Mouse (Mus musculus): ENCODE measurements around the gene Vars.
"Not testable (repeated sequence)": the region's sequence is repeated elsewhere in the genome, so short reads cannot be mapped to it uniquely, and the experiment has no call there.

Gene Vars

GRCm38 (mm10) chr17:35000717-35001451 lies at the start of gene Vars:
Gene Vars, plus strand, starts transcription at chr17:35000987.
- peak; percentile 89 for DNase-seq (ENCODE audit: low spot score)

DNA sequence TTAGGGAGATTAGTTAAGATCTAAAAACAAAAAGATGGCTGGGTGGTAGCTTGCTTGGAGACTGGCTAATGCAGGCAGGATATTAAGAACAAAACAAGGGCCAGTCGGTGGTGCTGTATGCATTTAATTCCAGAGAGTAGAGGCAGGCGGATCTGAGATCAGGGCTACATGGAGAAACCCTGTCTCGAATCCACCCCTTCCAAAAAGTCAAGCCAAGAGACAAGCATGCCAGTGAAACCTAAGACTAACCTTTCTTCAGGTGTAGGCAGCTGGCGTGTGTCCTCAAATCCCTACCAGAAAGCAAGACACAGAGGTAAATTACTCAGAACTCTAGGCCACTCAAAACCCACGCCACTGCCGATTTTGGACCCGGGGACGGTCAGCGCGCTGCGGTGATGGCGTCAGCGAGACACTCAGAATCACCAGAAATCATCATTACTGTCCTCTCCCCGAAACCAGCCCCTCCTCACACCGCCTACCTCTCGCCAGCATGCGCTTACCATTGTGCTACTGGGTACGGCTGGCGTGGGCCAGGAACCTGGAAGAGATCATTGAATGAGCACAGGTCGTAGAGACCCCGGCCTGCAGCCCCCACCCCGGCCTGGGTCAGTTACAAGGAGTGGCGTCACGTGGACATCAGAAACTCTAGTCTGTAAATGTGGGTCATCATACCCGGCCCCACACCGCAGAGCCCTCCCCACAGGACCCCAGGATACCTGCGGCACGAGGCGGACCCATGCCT lies 49.0 kb upstream of the Vars start:
- DNase-seq (ENCODE audit: low spot score), result no peak

DNA sequence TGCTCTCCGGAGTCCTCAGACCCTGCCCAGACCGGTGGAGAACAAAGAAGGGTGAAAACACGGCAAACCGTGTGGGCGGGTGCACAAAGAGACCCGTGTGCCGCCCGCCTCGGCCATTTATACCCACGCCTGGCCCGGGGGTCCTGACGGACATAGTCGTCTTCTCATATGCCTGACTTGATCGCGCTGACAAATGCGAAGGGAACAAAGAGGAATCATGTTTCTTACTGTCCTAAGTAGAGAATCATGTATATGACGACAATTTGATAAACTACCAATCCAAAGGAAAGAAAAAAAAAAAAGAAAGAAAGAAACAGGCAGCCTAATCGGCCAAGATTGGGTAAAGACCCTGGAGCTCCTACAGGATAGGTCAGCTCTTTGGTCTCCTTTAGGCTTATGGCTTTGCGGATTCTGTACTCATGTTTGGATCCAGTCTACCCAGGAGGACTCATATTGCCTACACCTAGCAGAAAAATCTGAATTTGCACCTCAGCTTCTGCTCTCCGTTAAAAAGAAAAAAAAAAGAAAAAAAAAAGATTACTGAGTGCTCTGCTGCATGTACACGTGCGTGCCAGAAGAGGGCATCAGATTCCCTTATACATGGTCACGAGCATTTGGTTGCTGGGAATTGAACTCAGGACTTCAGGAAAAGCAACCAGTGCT lies 48.3 kb upstream of the Vars start:
- DNase-seq (ENCODE audit: low spot score), result peak; percentile 86

DNA sequence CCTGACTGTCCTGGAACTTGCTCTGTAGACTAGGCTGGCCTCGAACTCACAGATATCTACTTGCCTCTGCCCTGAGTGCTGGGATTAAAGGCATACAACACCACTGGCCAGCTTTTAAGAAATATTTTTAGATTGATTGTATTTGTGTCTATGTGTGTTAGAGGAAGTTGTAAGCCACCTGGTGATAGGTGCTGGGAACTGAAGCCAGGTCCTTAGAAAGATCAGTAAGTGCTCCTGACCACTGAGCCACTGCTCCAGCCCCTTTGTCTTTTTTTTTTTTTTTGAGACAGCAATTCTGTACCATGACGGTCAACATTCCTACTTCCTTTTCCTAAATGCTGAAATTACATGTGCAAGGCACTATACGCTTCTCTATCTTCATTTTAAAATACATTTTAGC lies 47.5 kb upstream of the Vars start:
- DNase-seq (ENCODE audit: low spot score), result no peak

DNA sequence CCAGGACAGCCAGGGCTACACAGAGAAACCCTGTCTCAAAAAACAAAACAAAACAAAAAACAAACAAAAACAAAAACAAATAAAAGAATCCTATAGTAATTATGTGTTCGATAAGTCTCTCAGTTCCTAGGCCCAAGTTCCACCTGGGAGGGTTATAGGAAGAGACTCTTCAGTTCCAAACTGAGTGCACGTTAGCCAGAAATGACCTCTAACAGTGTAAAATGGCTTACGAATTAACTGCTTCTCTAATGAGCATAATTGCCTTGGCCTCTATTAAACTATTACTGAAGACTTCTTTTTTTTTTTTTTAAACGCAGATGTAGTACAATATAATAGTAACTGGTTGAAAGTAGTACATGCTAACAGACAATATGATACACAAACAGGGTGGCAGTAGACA lies 46.9 kb upstream of the Vars start:
- DNase-seq (ENCODE audit: low spot score), result no peak

GRCm38 (mm10) chr17:34954831-34955230 lies 46.0 kb upstream of the Vars start:
- no peak for DNase-seq (ENCODE audit: low spot score)

DNA sequence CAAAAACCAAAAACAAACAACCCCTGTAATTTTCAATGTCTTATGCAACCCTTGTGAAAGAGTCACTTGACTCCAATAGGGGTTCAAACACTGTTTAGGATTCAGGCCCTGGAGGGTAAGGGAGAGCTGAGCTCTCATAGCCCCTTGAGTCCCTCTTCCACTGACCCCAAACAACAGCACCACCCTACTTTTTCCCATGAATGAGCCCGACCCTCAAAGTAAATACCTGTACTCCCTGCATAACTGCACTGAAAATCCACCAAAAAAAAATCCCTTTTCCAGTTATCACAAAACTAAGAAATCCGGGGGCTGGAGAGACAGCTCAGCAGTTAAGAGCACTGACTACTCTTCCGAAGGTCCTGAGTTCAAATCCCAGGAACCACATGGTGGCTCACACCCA lies 44.9 kb upstream of the Vars start:
- DNase-seq (ENCODE audit: low spot score), result no peak

GRCm38 (mm10) chr17:34956340-34956739 lies 44.4 kb upstream of the Vars start:
- DNase-seq (ENCODE audit: low spot score), result no peak

GRCm38 (mm10) chr17:34957291-34957690 lies 43.5 kb upstream of the Vars start:
- not testable (repeated sequence) for DNase-seq (ENCODE audit: low spot score)

DNA sequence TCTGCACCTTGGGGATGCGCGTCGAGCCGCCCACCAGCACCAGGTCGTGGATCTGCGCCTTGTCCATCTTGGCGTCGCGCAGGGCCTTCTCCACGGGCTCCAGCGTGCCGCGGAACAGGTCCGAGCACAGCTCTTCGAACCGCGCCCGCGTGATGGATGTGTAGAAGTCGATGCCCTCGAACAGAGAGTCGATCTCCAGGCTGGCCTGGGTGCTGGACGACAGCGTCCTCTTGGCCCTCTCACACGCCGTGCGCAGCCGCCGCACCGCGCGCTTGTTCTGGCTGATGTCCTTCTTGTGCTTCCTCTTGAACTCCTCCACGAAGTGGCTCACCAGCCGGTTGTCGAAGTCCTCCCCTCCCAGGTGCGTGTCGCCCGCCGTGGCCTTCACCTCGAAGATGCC lies 42.8 kb upstream of the Vars start:
- not testable (repeated sequence) for DNase-seq (ENCODE audit: low spot score)

DNA sequence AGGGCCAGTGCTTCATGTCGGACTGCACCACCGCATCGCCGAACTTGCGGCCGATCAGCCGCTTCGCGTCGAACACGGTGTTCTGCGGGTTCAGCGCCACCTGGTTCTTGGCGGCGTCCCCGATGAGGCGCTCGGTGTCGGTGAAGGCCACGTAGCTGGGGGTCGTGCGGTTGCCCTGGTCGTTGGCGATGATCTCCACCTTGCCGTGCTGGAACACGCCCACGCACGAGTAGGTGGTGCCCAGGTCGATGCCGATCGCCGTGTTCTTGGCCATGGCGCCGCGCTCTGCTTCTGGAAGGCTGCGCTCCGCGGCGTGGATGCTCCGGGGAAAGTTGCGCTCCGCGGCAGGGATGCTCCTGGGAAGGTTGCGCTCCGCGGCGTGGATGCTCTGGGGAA lies 42.1 kb upstream of the Vars start:
- DNase-seq (ENCODE audit: low spot score), result not testable (repeated sequence)

GRCm38 (mm10) chr17:34959130-34959778 lies 41.5 kb upstream of the Vars start, which contains the start of gene Hspa1b:
Gene Hspa1b, minus strand, starts transcription at chr17:34959238.
- DNase-seq (ENCODE audit: low spot score), result peak; percentile 66

DNA sequence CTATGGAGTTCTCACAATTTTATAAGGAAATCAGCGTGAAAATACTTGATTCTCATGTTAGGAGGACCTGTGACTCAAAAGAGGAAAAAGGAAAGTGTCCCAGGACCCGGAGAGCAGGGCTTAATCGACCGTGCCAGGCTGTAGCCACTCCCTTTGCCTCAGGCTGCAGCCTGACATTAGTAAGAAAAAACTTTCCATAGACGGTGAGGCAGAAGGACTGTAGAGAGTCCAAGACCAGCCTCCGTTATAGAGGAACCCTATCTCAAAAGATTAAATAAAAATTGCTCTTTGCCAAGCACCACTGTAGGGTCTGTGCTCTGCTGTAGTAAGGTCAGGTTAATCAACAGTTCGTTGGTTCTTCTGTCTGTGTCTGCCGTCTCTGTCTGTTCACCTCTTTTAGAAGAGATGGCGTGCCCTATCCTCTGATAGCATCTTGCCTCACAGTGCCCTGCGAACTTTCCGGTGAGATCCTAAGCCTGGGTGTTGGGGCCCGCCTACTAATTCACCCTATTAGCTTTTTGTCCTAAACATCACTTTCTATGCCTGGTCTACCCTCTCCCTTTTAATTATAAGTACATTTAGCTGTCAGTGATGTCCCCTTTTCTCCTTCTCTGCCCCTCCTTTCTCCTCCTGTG lies 40.8 kb upstream of the Vars start:
- no peak for DNase-seq (ENCODE audit: low spot score)

DNA sequence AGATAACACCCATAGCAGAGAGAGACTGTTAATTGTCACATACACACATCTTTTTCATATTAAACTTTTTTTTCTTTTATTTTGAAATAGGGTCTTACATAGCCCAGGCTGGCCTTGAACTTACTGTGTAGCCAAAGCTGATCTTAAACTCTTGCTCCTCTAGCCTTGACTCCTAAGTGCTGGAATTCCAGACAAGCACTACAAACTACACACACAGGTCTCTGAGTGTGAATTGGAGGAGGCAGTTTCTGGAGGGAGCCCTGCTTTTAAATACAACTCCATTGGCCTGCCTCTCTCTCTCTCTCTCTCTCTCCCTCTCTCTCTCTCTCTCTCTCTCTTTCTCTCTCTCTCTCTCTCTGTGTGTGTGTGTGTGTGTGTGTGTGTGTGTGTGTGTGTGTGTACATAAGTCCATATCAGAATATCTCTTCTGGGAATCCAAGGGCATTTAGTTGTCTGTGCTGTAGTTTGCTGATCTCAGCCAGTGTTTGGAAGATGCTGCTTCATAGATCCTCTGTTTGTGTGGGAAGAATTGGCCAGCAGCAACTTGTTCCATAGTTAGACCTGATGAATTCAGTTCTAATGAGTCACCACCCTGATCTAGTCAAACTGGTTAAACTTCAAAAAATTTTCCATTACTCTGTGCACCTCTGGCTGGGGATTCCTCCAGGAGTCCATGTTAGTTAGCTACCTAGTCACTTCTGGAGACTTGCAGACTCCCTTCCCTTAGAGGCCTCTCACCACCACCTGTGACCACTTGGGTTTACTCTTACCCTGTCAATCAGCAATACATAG lies 39.9 kb upstream of the Vars start:
- peak; percentile 36 for DNase-seq (ENCODE audit: low spot score)

DNA sequence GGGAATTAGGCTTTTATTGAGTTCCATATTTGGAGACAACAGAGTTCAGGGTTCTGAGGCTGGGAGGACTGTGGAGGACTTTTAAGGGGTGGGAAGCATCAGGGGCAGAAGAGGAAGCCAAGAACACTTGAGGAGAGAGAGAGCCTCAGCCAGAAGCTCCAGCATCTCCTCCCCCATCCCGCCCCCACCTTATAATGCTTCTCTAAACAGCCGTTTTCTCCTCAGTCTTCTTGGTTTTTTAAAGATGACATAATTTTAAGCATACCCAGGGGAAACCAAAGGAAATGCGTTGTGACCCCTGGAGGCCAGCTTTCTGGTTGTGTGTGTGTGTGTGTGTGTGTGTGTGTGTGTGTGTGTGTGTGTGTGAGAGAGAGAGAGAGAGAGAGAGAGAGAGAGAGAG lies 38.7 kb upstream of the Vars start:
- DNase-seq (ENCODE audit: low spot score), result no peak

GRCm38 (mm10) chr17:34962841-34963240 lies 37.9 kb upstream of the Vars start:
- DNase-seq (ENCODE audit: low spot score), result no peak

- DNase-seq (ENCODE audit: low spot score), result no peak
Observed at GRCm38 (mm10) chr17:34964640-34965049, 36.1 kb upstream of the Vars start.

DNA sequence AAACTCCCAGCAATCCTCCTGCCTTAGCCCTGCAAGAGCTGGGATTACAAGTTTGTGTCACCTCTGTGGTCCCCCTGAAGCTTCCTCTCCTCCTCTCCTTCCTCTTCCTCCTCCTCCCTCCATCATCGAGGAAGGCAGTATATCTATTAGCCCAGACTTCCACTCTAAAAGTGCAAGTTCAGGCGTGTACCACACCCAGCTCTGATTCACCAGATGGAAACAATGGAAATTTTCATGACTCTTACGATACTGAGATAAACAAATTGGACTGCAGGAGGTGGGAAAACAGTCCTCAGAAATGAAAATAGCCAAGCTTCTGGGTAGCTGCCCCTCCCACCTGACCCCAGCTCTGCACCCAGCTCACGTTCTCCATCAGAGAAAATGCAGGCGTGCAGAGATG lies 35.2 kb upstream of the Vars start:
- DNase-seq (ENCODE audit: low spot score), result no peak

DNA sequence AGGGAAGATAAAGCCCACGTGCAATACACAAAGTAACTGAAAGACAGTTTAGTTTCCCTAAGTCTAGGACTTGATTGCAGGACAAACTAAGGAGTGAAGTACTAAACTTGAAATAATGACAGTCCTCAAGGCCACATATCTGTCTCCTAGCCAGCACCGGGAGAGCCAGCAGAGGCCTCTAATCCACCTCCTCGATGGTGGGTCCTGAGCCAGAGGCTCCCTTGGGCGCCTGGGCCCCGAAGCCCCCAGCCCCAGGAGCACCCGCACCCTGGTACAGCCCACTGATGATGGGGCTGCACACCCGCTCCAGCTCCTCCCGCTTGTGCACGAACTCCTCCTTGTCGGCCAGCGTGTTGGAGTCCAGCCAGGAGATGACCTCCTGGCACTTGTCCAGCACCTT lies 31.0 kb upstream of the Vars start, which contains the start of gene Gm20481:
TSS of gene Gm20481 (plus strand) at position 91 of the 400 bp plus-strand sequence.
- DNase-seq (ENCODE audit: low spot score), result not testable (repeated sequence)

DNA sequence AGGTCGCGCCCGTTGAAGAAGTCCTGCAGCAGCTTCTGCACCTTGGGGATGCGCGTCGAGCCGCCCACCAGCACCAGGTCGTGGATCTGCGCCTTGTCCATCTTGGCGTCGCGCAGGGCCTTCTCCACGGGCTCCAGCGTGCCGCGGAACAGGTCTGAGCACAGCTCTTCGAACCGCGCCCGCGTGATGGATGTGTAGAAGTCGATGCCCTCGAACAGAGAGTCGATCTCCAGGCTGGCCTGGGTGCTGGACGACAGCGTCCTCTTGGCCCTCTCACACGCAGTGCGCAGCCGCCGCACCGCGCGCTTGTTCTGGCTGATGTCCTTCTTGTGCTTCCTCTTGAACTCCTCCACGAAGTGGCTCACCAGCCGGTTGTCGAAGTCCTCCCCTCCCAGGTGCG lies 29.9 kb upstream of the Vars start:
- DNase-seq (ENCODE audit: low spot score), result not testable (repeated sequence)

GRCm38 (mm10) chr17:34971694-34972068 lies 29.1 kb upstream of the Vars start:
- DNase-seq (ENCODE audit: low spot score), result not testable (repeated sequence)
